Mouse (Mus musculus): Measurements from ENCODE around the gene Mmd2. TPM values are rescaled to one million over a fixed set of nuclear protein-coding genes. Genes with fewer than 3 reads are reported as not detected.

The Mmd2 gene
- total and polyA plus RNA-seq, 3 experiments = not detected

- Histone ChIP-seq H3K27me3 (ENCODE audit: control insufficient read depth in 1 of 2, insufficient read depth in 2 of 2, low read length in 2 of 2) (no peaks in the 10 kb centered on the region; a peak in 2 of 4 replicates), H3K27ac (ENCODE audit: control insufficient read depth, low read depth, low read length) (no peak overlapping the region), H3K9me3 (replicated peaks; ENCODE audit: insufficient read depth, low read length) (no peaks in the 10 kb centered on the region), H3K4me3 (ENCODE audit: control insufficient read depth in 1 of 2, insufficient read depth in 1 of 2, low read depth in 2 of 2, low read length in 2 of 2) (no peak overlapping the region), H3K79me2 (ENCODE audit: control insufficient read depth, insufficient read depth, low read length, poor library complexity) (no peaks in the 10 kb centered on the region), H3K9ac (ENCODE audit: control insufficient read depth, low read depth, low read length, poor library complexity, severe bottlenecking) (no peak overlapping the region), H3K36me3 (ENCODE audit: control insufficient read depth in 1 of 2, insufficient read depth in 2 of 2, low read length in 2 of 2) (no peaks in the 10 kb centered on the region), H3K4me1 (ENCODE audit: control insufficient read depth in 1 of 2, insufficient read depth in 2 of 2, low read length in 2 of 2) (no peaks in the 10 kb centered on the region)
- TF ChIP-seq TBP (IDR thresholded peaks at IDR 0.05; ENCODE audit: low read depth, low read length) = no peak
- no peak for TF ChIP-seq JUND (IDR thresholded peaks at IDR 0.05; ENCODE audit: low read depth, low read length)
- no peak for DNase-seq (ENCODE audit: low read depth, low spot score)
Observed at GRCm38 (mm10) chr5:142535388-142535787, 73.2 kb downstream of the Mmd2 start.

DNA sequence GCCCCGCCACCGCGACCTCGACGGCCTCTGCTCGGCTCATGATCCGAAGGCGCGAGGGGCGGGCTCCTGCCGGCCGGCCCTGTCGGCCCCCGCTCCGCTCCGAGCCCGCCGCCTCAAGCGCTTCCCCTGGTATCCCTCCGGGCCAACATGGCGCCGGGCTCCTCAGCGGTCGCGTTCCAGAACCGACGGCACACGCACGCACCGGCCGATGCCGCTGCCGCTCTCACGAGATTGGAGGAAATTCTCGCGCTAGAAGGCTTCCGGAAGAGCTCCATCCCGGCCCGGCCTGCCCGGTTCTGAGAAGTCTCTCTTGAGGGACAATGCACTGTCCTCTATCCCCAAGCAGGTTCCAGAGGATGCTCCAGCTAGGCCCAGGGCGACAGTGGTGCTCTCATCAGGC is 78.7 kb downstream of the Mmd2 start, which contains the start of gene Papolb:
Papolb (minus strand) TSS at position 162 of the 400 bp plus-strand sequence.
- Histone ChIP-seq H3K4me3 (ENCODE audit: control insufficient read depth in 1 of 2, insufficient read depth in 1 of 2, low read depth in 2 of 2, low read length in 2 of 2) (no peak within 1 kb of the TSS), H3K27me3 (ENCODE audit: control insufficient read depth in 1 of 2, insufficient read depth in 2 of 2, low read length in 2 of 2) (peaks cover 0 to 1% of the 10 kb centered on the region in 2 experiments; a peak in 2 of 4 replicates), H3K79me2 (ENCODE audit: control insufficient read depth, insufficient read depth, low read length, poor library complexity) (no peaks in the 10 kb centered on the region), H3K9me3 (replicated peaks; ENCODE audit: insufficient read depth, low read length) (no peaks in the 10 kb centered on the region), H3K27ac (ENCODE audit: control insufficient read depth, low read depth, low read length) (no peak within 1 kb of the TSS), H3K4me1 (ENCODE audit: control insufficient read depth in 1 of 2, insufficient read depth in 2 of 2, low read length in 2 of 2) (no peaks in the 10 kb centered on the region), H3K9ac (ENCODE audit: control insufficient read depth, low read depth, low read length, poor library complexity, severe bottlenecking) (no peak within 1 kb of the TSS), H3K36me3 (ENCODE audit: control insufficient read depth in 1 of 2, insufficient read depth in 2 of 2, low read length in 2 of 2) (no peaks in the 10 kb centered on the region)
- TF ChIP-seq POLR2AphosphoS2 (IDR thresholded peaks at IDR 0.05; ENCODE audit: low read length) = no peak
- no peak for TF ChIP-seq TCF12 (IDR thresholded peaks at IDR 0.05; ENCODE audit: low read depth, low read length)
- TF ChIP-seq MAZ (IDR thresholded peaks at IDR 0.05; ENCODE audit: low read depth, low read length) = no peak
- no peak for TF ChIP-seq POLR2AphosphoS5 (IDR thresholded peaks at IDR 0.05; ENCODE audit: borderline replicate concordance, low read depth, low read length)
- no peak for TF ChIP-seq ETS1 (IDR thresholded peaks at IDR 0.05; ENCODE audit: low read depth, low read length)
- TF ChIP-seq NELFE (IDR thresholded peaks at IDR 0.05; ENCODE audit: low read depth, low read length) = no peak
- no peak for TF ChIP-seq MEF2A (IDR thresholded peaks at IDR 0.05; ENCODE audit: extremely low read depth, insufficient replicate concordance, low read depth, low read length, poor library complexity, severe bottlenecking)
- TF ChIP-seq POLR2A (IDR thresholded peaks at IDR 0.05; ENCODE audit: control insufficient read depth in 1 of 2, insufficient read depth in 1 of 2, low read depth in 1 of 2, low read length in 2 of 2, poor library complexity in 1 of 2) = no peak
- no peak for DNase-seq (ENCODE audit: low read depth, low spot score)

DNA sequence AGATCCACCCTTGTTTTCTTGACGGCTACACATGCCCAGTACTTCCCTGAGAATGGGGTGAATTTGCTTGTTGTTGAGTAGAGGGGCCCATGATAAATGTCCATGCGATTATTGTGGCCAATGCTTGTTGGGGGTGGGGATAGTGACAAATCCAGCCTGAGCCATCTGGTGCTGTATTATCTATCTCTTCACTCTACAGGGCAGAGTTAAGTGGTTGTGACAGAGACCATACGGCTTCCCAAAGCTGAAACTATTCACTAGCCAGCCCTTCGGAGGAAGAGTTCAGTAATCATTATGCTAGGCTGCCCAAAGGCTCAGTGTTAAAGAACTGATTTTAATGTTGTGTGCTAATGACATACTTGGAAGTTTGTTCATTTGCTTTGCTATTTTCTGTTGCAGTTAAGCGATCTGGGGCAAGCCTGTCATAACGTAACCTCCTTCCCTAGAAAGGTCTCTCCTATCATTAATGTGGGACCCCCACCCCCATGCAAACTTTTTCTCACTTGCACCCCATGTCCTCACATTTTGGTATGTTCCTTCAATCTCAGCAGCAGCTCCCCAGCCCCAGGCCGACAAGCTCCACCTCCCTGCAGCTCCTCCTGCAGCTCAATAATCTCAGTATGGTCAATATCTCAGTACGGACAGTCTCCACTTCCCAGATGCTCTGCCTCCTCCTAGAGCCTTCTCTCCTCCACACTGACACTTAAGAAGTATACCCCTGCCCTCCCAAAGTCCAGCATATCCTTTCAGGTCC is 83.7 kb downstream of the Mmd2 start:
- H3K9ac ChIP-seq (ENCODE audit: control insufficient read depth, low read depth, low read length, poor library complexity, severe bottlenecking) = no peak overlapping the region
- TF ChIP-seq KAT2A (conservative IDR thresholded peaks at IDR 0.05; ENCODE audit: low read depth, low read length) (no peak), MAFK (IDR thresholded peaks at IDR 0.05; ENCODE audit: borderline replicate concordance, low read depth, low read length) (no peak), BHLHE40 (IDR thresholded peaks at IDR 0.05; ENCODE audit: borderline replicate concordance, low read depth, low read length) (no peak), EP300 (IDR thresholded peaks at IDR 0.05; ENCODE audit: low read depth in 1 of 2, low read length in 2 of 2) (no peak)
- DNase-seq (ENCODE audit: low read depth, low spot score) = no peak
- H3K27ac ChIP-seq (ENCODE audit: control insufficient read depth, low read depth, low read length) = no peak overlapping the region
- no peak overlapping the region for H3K4me3 ChIP-seq (ENCODE audit: control insufficient read depth in 1 of 2, insufficient read depth in 1 of 2, low read depth in 2 of 2, low read length in 2 of 2)
- H3K36me3 ChIP-seq (ENCODE audit: control insufficient read depth in 1 of 2, insufficient read depth in 2 of 2, low read length in 2 of 2) = no peaks in the 10 kb centered on the region
- H3K9me3 ChIP-seq (replicated peaks; ENCODE audit: insufficient read depth, low read length) = no peaks in the 10 kb centered on the region
- peaks cover 0 to 4% of the 10 kb centered on the region in 2 experiments; a peak in 1 of 4 replicates for H3K4me1 ChIP-seq (ENCODE audit: control insufficient read depth in 1 of 2, insufficient read depth in 2 of 2, low read length in 2 of 2)
- peaks cover 0 to 1% of the 10 kb centered on the region in 2 experiments; a peak in 2 of 4 replicates for H3K27me3 ChIP-seq (ENCODE audit: control insufficient read depth in 1 of 2, insufficient read depth in 2 of 2, low read length in 2 of 2)
- no peaks in the 10 kb centered on the region for H3K79me2 ChIP-seq (ENCODE audit: control insufficient read depth, insufficient read depth, low read length, poor library complexity)

Data from MEL (cell line).